Mouse (Mus musculus) liver, postnatal 0 days (tissue): ENCODE data around the gene Ncbp1.

Experiments
- CTCF ChIP-seq: sonication (generic); IDR thresholded peaks from 2 replicates; pipeline ENCODE4 v1.5.1; 2016; ENCODE audit warnings: antibody characterized with exemption, low read depth
- EP300 ChIP-seq: IDR thresholded peaks from 2 replicates; pipeline ENCODE4 v1.6.1; 2016; ENCODE audit warnings: antibody characterized with exemption, low read depth, mild to moderate bottlenecking

- no peak for TF ChIP-seq CTCF
- TF ChIP-seq EP300: no peak
These were observed 38.6 kb downstream of the Ncbp1 start for GRCm38 (mm10) chr4:46177018-46177417.
